11 mouse cellular contexts compared by ENCODE assay signal in the genomic region with DNA sequence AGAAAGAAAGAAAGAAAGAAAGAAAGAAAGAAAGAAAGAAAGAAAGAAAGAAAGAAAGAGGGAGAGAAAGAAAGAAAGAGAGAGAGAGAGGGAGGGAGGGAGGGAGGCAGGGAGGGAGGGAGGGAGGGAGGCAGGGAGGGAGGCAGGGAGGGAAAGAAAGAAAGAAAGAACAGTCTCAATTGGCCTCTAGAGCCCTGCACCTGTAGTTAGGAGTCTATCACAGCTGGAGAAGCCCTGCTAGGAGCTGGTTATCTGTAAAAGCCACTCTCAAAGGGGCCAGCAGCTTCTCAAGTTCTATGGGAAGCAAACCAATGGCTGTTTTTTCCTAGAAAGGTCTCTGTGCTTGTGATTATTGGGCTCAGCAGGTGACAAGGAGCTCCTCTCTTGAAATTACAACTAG. TPM values are rescaled to one million over a fixed set of nuclear protein-coding genes. Genes with fewer than 3 reads are reported as not detected.
"Had no signal": no experiment of that assay in that cellular context is flagged by ENCODE, and none has a peak within 500 bp of the region (broad histone marks: within the 10 kb centered on the region; RNA-seq: fewer than 3 reads in every experiment).

No protein-coding gene starts in this region.

RNA-seq across cellular contexts. Expression of a gene that starts 19.2 kb away (rescaled TPM):
- polyA plus RNA-seq: neural tube, embryonic 13.5 days; neural tube, embryonic 14.5 days; neural tube, embryonic 15.5 days; spleen, adult 2 months; stomach, embryonic 16.5 days; stomach, postnatal 0 days; testis, adult 2 months; thymus, postnatal 0 days; urinary bladder, adult 2 months had no signal

RNA-seq across cellular contexts. Expression of a gene that starts 28.9 kb away (rescaled TPM):
- polyA plus RNA-seq: neural tube, embryonic 13.5 days; neural tube, embryonic 14.5 days; neural tube, embryonic 15.5 days; spleen, adult 2 months; stomach, embryonic 14.5 days; stomach, embryonic 15.5 days; stomach, embryonic 16.5 days; stomach, postnatal 0 days; testis, adult 2 months; thymus, postnatal 0 days; urinary bladder, adult 2 months had no signal

RNA-seq across cellular contexts. Expression of a gene that starts 54.3 kb away (rescaled TPM):
- polyA plus RNA-seq: neural tube, embryonic 13.5 days; neural tube, embryonic 14.5 days; neural tube, embryonic 15.5 days; spleen, adult 2 months; stomach, embryonic 14.5 days; stomach, embryonic 15.5 days; stomach, embryonic 16.5 days; stomach, postnatal 0 days; testis, adult 2 months had no signal
